Mouse (Mus musculus) midbrain, embryonic 12.5 days (tissue): Measurements from ENCODE around the gene Pqbp1. TPM values are rescaled to one million over a fixed set of nuclear protein-coding genes. Genes with fewer than 3 reads are reported as not detected.

Source experiments
- ATAC-seq: fragments of 200-750 bp; cut with Nextera tagmentation; 2 replicates; pipeline ENCODE4 v1.8.0; 2017; ENCODE audit warnings: low read depth, moderate TSS enrichment, moderate library complexity; ENCODE audit not compliant: low FRiP score
- H3K27ac ChIP-seq: fragments of 300-500 bp; sonication (generic); replicated peaks from 2 replicates; pipeline ENCODE4 v1.5.1; 2016; ENCODE audit warnings: mild to moderate bottlenecking
- H3K27me3 ChIP-seq: fragments of 300-500 bp; sonication (generic); 2 replicates; pipeline ENCODE4 v1.6.1; 2016; ENCODE audit warnings: mild to moderate bottlenecking
- H3K36me3 ChIP-seq: fragments of 300-500 bp; sonication (generic); 2 replicates; pipeline ENCODE4 v1.6.1; 2016
- H3K4me1 ChIP-seq: fragments of 300-500 bp; sonication (generic); 2 replicates; pipeline ENCODE4 v1.6.1; 2016
- H3K4me2 ChIP-seq: fragments of 300-500 bp; sonication (generic); replicated peaks from 2 replicates; pipeline ENCODE4 v1.6.1; 2016; ENCODE audit warnings: mild to moderate bottlenecking, moderate library complexity
- H3K4me3 ChIP-seq: fragments of 300-500 bp; sonication (generic); 2 replicates; pipeline ENCODE4 v1.5.1; 2016; ENCODE audit warnings: mild to moderate bottlenecking
- H3K9ac ChIP-seq: fragments of 300-500 bp; sonication (generic); replicated peaks from 2 replicates; pipeline ENCODE4 v1.6.1; 2016; ENCODE audit warnings: mild to moderate bottlenecking, moderate library complexity
- H3K9me3 ChIP-seq: fragments of 300-500 bp; sonication (generic); 2 replicates; pipeline ENCODE4 v1.6.1; 2016; ENCODE audit warnings: mild to moderate bottlenecking
- WGBS: fragments of 180-500 bp; shearing (Covaris S2); methylation state at CpG from one replicate; pipeline ENCODE4 v1.1.7; 2016; 5-methylcytosine and 5-hydroxymethylcytosine counted together
- polyA plus RNA-seq: library from polyadenylated mRNA; unstranded; fragments of >200 nt; fragmentation: Nextera tagmentation; extraction: Ambion mirVana; gene quantifications from 2 replicates; pipeline ENCODE4 v1.2.1, GENCODE M21; 2016

Gene Pqbp1
- polyA plus RNA-seq, 1 experiment from 2014 or later, result 180 TPM

- Histone ChIP-seq H3K4me3 (peak within 1 kb of the TSS; percentile 53), H3K9ac (peak within 1 kb of the TSS; percentile 52), H3K4me2 (peak within 1 kb of the TSS; percentile 77), H3K4me1 (no peaks in the 10 kb centered on the region), H3K9me3 (no peaks in the 10 kb centered on the region), H3K36me3 (peaks cover 5% of the 10 kb centered on the region; the same call in 1 of the 2 replicates), H3K27ac (0 out of 2 replicates have a peak within 1 kb of the TSS, but pooled peaks have one; percentile 35), H3K27me3 (no peaks in the 10 kb centered on the region)
- WGBS, result 29% methylated on average over 37 of the region's 38 CpGs
- peak; percentile 88 for ATAC-seq
Measured at GRCm38 (mm10) chrX:7878007-7878419, 21.1 kb downstream of the Pqbp1 start, which contains the start of gene Pim2. Gene Pim2, plus strand, starts transcription at chrX:7878262.

GRCm38 (mm10) chrX:7869826-7870225 lies 29.2 kb downstream of the Pqbp1 start:
- no peaks in the 10 kb centered on the region for H3K9me3 ChIP-seq
- H3K36me3 ChIP-seq, result peaks cover 19% of the 10 kb centered on the region
- H3K9ac ChIP-seq, result no peak overlapping the region
- H3K27ac ChIP-seq, result no peak overlapping the region
- H3K4me3 ChIP-seq, result no peak overlapping the region
- no peaks in the 10 kb centered on the region; the same call in 1 of the 2 replicates for H3K4me1 ChIP-seq
- H3K4me2 ChIP-seq, result 0 out of 2 replicates have a peak overlapping the region, but pooled peaks have one; percentile 11
- no peaks in the 10 kb centered on the region for H3K27me3 ChIP-seq
- peak; percentile 62 for ATAC-seq
- 23% methylated on average over 3 of the region's 3 CpGs for WGBS

GRCm38 (mm10) chrX:7868506-7868905 lies 30.6 kb downstream of the Pqbp1 start:
- H3K36me3 ChIP-seq, result peaks cover 15% of the 10 kb centered on the region; the same call in 1 of the 2 replicates
- no peak overlapping the region for H3K9ac ChIP-seq
- no peak for ATAC-seq
- no peaks in the 10 kb centered on the region; the same call in 1 of the 2 replicates for H3K4me1 ChIP-seq
- WGBS, result 34% methylated on average over 2 of the region's 2 CpGs
- no peak overlapping the region for H3K27ac ChIP-seq
- H3K4me3 ChIP-seq, result no peak overlapping the region
- H3K27me3 ChIP-seq, result no peaks in the 10 kb centered on the region
- H3K9me3 ChIP-seq, result no peaks in the 10 kb centered on the region
- H3K4me2 ChIP-seq, result no peak overlapping the region

- no peaks in the 10 kb centered on the region; the same call in 1 of the 2 replicates for H3K4me1 ChIP-seq
- no peaks in the 10 kb centered on the region for H3K27me3 ChIP-seq
- H3K4me2 ChIP-seq, result no peak overlapping the region
- WGBS, result 95% methylated on average over 1 of the region's 1 CpGs
- no peaks in the 10 kb centered on the region for H3K9me3 ChIP-seq
- H3K27ac ChIP-seq, result no peak overlapping the region
- H3K4me3 ChIP-seq, result no peak overlapping the region
- H3K36me3 ChIP-seq, result peaks cover 12% of the 10 kb centered on the region; the same call in 1 of the 2 replicates
- no peak for ATAC-seq
- H3K9ac ChIP-seq, result no peak overlapping the region
Measured at GRCm38 (mm10) chrX:7867141-7867540, 31.9 kb downstream of the Pqbp1 start.

GRCm38 (mm10) chrX:7865786-7866185 lies 33.3 kb downstream of the Pqbp1 start:
- Histone ChIP-seq H3K9me3 (no peaks in the 10 kb centered on the region), H3K36me3 (peaks cover 7% of the 10 kb centered on the region; the same call in 1 of the 2 replicates), H3K27ac (no peak overlapping the region), H3K4me3 (no peak overlapping the region), H3K27me3 (no peaks in the 10 kb centered on the region), H3K9ac (no peak overlapping the region), H3K4me2 (no peak overlapping the region), H3K4me1 (no peaks in the 10 kb centered on the region; the same call in 1 of the 2 replicates)
- no peak for ATAC-seq
- 71% methylated on average over 2 of the region's 2 CpGs for WGBS

- H3K4me1 ChIP-seq, result no peaks in the 10 kb centered on the region; the same call in 1 of the 2 replicates
- 83% methylated on average over 2 of the region's 2 CpGs for WGBS
- H3K9ac ChIP-seq, result no peak overlapping the region
- no peaks in the 10 kb centered on the region for H3K9me3 ChIP-seq
- no peak for ATAC-seq
- no peak overlapping the region for H3K27ac ChIP-seq
- peaks cover 7% of the 10 kb centered on the region; the same call in 1 of the 2 replicates for H3K36me3 ChIP-seq
- no peak overlapping the region for H3K4me3 ChIP-seq
- H3K4me2 ChIP-seq, result no peak overlapping the region
- no peaks in the 10 kb centered on the region for H3K27me3 ChIP-seq
Measured at GRCm38 (mm10) chrX:7865343-7865742, 33.7 kb downstream of the Pqbp1 start.

GRCm38 (mm10) chrX:7864551-7864950 lies 34.5 kb downstream of the Pqbp1 start:
- Histone ChIP-seq H3K36me3 (peaks cover 7% of the 10 kb centered on the region; the same call in 1 of the 2 replicates), H3K9me3 (no peaks in the 10 kb centered on the region), H3K27ac (no peak overlapping the region), H3K4me1 (no peaks in the 10 kb centered on the region; the same call in 1 of the 2 replicates), H3K4me3 (no peak overlapping the region), H3K4me2 (no peak overlapping the region), H3K27me3 (no peaks in the 10 kb centered on the region), H3K9ac (no peak overlapping the region)
- ATAC-seq, result no peak
- WGBS, result 84% methylated on average over 3 of the region's 3 CpGs

GRCm38 (mm10) chrX:7863181-7863580 lies 35.9 kb downstream of the Pqbp1 start:
- WGBS, result 84% methylated on average over 1 of the region's 1 CpGs
- ATAC-seq, result no peak
- Histone ChIP-seq H3K9ac (no peak overlapping the region), H3K4me3 (no peak overlapping the region), H3K27ac (no peak overlapping the region), H3K4me1 (no peaks in the 10 kb centered on the region; the same call in 1 of the 2 replicates), H3K4me2 (no peak overlapping the region), H3K9me3 (no peaks in the 10 kb centered on the region), H3K36me3 (peaks cover 4% of the 10 kb centered on the region; the same call in 1 of the 2 replicates), H3K27me3 (no peaks in the 10 kb centered on the region)

GRCm38 (mm10) chrX:7859191-7859753 lies 39.8 kb downstream of the Pqbp1 start:
- H3K27me3 ChIP-seq, result no peaks in the 10 kb centered on the region
- no peak overlapping the region for H3K4me3 ChIP-seq
- ATAC-seq, result no peak
- no peaks in the 10 kb centered on the region for H3K9me3 ChIP-seq
- H3K27ac ChIP-seq, result no peak overlapping the region
- H3K4me2 ChIP-seq, result no peak overlapping the region
- 0 out of 2 replicates have a peak, but pooled peaks cover 4% of the 10 kb centered on the region for H3K36me3 ChIP-seq
- H3K4me1 ChIP-seq, result no peaks in the 10 kb centered on the region
- WGBS, result 85% methylated on average over 3 of the region's 3 CpGs
- no peak overlapping the region for H3K9ac ChIP-seq

- ATAC-seq, result no peak
- H3K36me3 ChIP-seq, result 0 out of 2 replicates have a peak, but pooled peaks cover 4% of the 10 kb centered on the region
- no peak overlapping the region for H3K27ac ChIP-seq
- no peaks in the 10 kb centered on the region for H3K27me3 ChIP-seq
- H3K4me1 ChIP-seq, result no peaks in the 10 kb centered on the region
- H3K9me3 ChIP-seq, result no peaks in the 10 kb centered on the region
- H3K4me3 ChIP-seq, result no peak overlapping the region
- H3K9ac ChIP-seq, result no peak overlapping the region
- no peak overlapping the region for H3K4me2 ChIP-seq
- WGBS, result 49% methylated on average over 2 of the region's 2 CpGs
Measured at GRCm38 (mm10) chrX:7854578-7854977, 44.5 kb downstream of the Pqbp1 start.

- H3K27ac ChIP-seq, result no peak overlapping the region
- H3K4me3 ChIP-seq, result no peak overlapping the region
- H3K9ac ChIP-seq, result no peak overlapping the region
- ATAC-seq, result no peak
- no peak overlapping the region for H3K4me2 ChIP-seq
- no peaks in the 10 kb centered on the region for H3K9me3 ChIP-seq
- H3K36me3 ChIP-seq, result 0 out of 2 replicates have a peak, but pooled peaks cover 4% of the 10 kb centered on the region
- 86% methylated on average over 2 of the region's 2 CpGs for WGBS
- no peaks in the 10 kb centered on the region for H3K27me3 ChIP-seq
- H3K4me1 ChIP-seq, result peaks cover 14% of the 10 kb centered on the region; the same call in 1 of the 2 replicates
Measured at GRCm38 (mm10) chrX:7847845-7848244, 51.2 kb downstream of the Pqbp1 start.
